Mouse (Mus musculus): ENCODE data around the gene Cap2.

Cap2 gene

GRCm38 (mm10) chr13:46565913-46566312, 64.3 kb downstream of the Cap2 start:
- no peak for DNase-seq (ENCODE audit: low spot score in 2 of 2)

- DNase-seq (ENCODE audit: low spot score in 2 of 2) = no peak
These were observed 67.8 kb downstream of the Cap2 start for GRCm38 (mm10) chr13:46569469-46569868.

GRCm38 (mm10) chr13:46571141-46571592, 69.5 kb downstream of the Cap2 start:
- peak; percentile 55 to 61 for DNase-seq (ENCODE audit: low spot score in 2 of 2)

- DNase-seq (ENCODE audit: low spot score in 2 of 2) = peak in 1 of 2 experiments; percentile 53
These were observed 70.5 kb downstream of the Cap2 start for GRCm38 (mm10) chr13:46571961-46572647.

- no peak for DNase-seq (ENCODE audit: low spot score in 2 of 2)
These were observed 71.1 kb downstream of the Cap2 start for GRCm38 (mm10) chr13:46572648-46573163.

GRCm38 (mm10) chr13:46574201-46574600, 72.6 kb downstream of the Cap2 start:
- DNase-seq (ENCODE audit: low spot score in 2 of 2) = no peak

GRCm38 (mm10) chr13:46574707-46575106, 73.1 kb downstream of the Cap2 start:
- no peak for DNase-seq (ENCODE audit: low spot score in 2 of 2)

- no peak for DNase-seq (ENCODE audit: low spot score in 2 of 2)
These were observed 83.2 kb downstream of the Cap2 start for GRCm38 (mm10) chr13:46584860-46585259.

- no peak for DNase-seq (ENCODE audit: low spot score in 2 of 2)
These were observed 86.2 kb downstream of the Cap2 start for GRCm38 (mm10) chr13:46587717-46588289.

- DNase-seq (ENCODE audit: low spot score in 2 of 2) = no peak
These were observed 87.0 kb downstream of the Cap2 start for GRCm38 (mm10) chr13:46588606-46589005.

- no peak for DNase-seq (ENCODE audit: low spot score in 2 of 2)
These were observed 89.2 kb downstream of the Cap2 start for GRCm38 (mm10) chr13:46590885-46591284.

- no peak for DNase-seq (ENCODE audit: low spot score in 2 of 2)
These were observed 99.0 kb downstream of the Cap2 start for GRCm38 (mm10) chr13:46600694-46601093.

GRCm38 (mm10) chr13:46601386-46601785, 99.7 kb downstream of the Cap2 start:
- no peak for DNase-seq (ENCODE audit: low spot score in 2 of 2)

GRCm38 (mm10) chr13:46602674-46603073, 101.0 kb downstream of the Cap2 start:
- DNase-seq (ENCODE audit: low spot score in 2 of 2) = no peak

- DNase-seq (ENCODE audit: low spot score in 2 of 2) = no peak
These were observed 109.4 kb downstream of the Cap2 start for GRCm38 (mm10) chr13:46611033-46611432.

- no peak for DNase-seq (ENCODE audit: low spot score in 2 of 2)
These were observed 112.1 kb downstream of the Cap2 start for GRCm38 (mm10) chr13:46613694-46614272.

GRCm38 (mm10) chr13:46616673-46617362, 115.2 kb downstream of the Cap2 start:
- no peak for DNase-seq (ENCODE audit: low spot score in 2 of 2)

GRCm38 (mm10) chr13:46619633-46620032, 118.0 kb downstream of the Cap2 start:
- DNase-seq (ENCODE audit: low spot score in 2 of 2) = no peak

GRCm38 (mm10) chr13:46620964-46621757, 119.5 kb downstream of the Cap2 start:
- DNase-seq (ENCODE audit: low spot score in 2 of 2) = no peak

- DNase-seq (ENCODE audit: low spot score in 2 of 2) = peak; percentile 23 to 34
These were observed 125.0 kb downstream of the Cap2 start for GRCm38 (mm10) chr13:46626608-46627007.

- DNase-seq (ENCODE audit: low spot score in 2 of 2) = peak; percentile 63 to 66
These were observed 126.2 kb downstream of the Cap2 start for GRCm38 (mm10) chr13:46627841-46628240.

Data from right cerebral cortex, adult 2 months (tissue).